Mouse (Mus musculus): ENCODE measurements at regions not wholly inside any gene's neighbourhood (a gene's known extent, or its start where the extent isn't known, plus 50 kb on each side); places are given as distances from the start of the nearest gene placed in this dataset.

DNA sequence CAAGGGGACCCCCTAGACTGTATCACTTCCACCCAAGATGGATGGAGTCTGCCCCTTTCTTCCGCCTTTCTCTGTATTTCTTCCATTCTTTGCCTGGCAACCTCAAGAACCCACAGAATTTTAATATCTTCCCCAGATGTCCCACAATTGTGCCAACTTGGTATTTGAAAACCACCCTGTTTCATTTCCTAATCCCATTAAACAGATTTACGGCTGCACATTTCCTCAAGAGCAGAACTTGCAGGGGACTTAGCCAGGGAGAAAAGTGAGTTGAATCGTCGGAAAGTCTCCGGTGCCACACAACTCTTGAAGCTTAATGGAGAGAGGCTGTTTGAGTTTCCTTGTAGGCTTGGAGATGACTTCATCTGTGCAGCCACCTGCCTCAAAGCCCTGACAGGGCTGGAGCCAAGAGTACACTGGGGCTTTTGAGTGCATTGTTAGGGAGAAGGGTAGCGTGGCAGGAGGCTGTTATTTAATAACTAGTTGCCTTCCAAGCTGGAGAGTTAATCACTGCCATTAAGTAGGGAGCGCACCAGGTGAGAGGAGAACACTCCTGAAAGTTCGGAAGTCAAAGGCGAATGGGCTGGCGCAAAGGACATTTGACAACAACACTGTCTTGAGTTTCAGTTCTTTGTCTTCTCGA, 93.5 kb downstream of the Tex36 start:
- H3K4me3 ChIP-seq (replicated peaks; ENCODE audit: low read length) = no peak overlapping the region
- no peak for TF ChIP-seq POLR2A (IDR thresholded peaks at IDR 0.05; ENCODE audit: borderline replicate concordance, extremely low read depth, insufficient read depth, insufficient read length)
- H3K4me2 ChIP-seq (replicated peaks; ENCODE audit: low read depth, low read length, severe bottlenecking) = no peak overlapping the region
- H3K27me3 ChIP-seq (ENCODE audit: control insufficient read depth, insufficient read depth, low read length) = no peaks in the 10 kb centered on the region
- no peak overlapping the region for H3K9ac ChIP-seq (ENCODE audit: low read depth, low read length, severe bottlenecking)
- no peaks in the 10 kb centered on the region for H3K9me3 ChIP-seq (ENCODE audit: control insufficient read depth, low read length)
- no peak overlapping the region for H3K27ac ChIP-seq (replicated peaks; ENCODE audit: low read depth, low read length)
- no peak for ATAC-seq (ENCODE audit: low FRiP score, low read depth)
- no peak for DNase-seq (ENCODE audit: low spot score)
- 35% methylated on average over 11 of the region's 11 CpGs for WGBS
- H3K36me3 ChIP-seq (ENCODE audit: control insufficient read depth, insufficient read depth, low read length) = no peaks in the 10 kb centered on the region
- no peaks in the 10 kb centered on the region for H3K4me1 ChIP-seq (ENCODE audit: control insufficient read depth, insufficient read depth, low read length)

DNA sequence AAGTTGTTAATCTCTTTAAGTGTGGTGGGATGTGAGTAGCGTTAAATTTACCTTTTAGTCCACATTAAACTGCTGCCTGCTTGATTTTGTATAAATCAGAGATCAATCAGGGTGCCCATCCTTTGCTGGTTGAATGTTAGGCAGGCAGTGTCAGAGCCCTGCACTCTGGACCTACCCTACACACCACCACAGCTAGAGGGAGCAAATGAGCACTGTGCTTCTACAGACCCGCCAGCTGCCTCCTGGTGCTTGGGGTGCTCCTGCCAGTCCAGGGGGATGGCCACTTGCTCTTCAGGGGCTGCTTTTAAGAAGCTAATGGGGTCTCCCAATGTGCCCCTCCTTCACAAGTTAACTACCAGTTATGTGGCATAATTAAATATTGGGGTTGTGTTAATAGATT, 96.3 kb downstream of the Tex36 start:
- Histone ChIP-seq H3K36me3 (ENCODE audit: control insufficient read depth, insufficient read depth, low read length) (no peaks in the 10 kb centered on the region), H3K4me1 (ENCODE audit: control insufficient read depth, insufficient read depth, low read length) (no peaks in the 10 kb centered on the region), H3K9ac (ENCODE audit: low read depth, low read length, severe bottlenecking) (no peak overlapping the region), H3K27me3 (ENCODE audit: control insufficient read depth, insufficient read depth, low read length) (no peaks in the 10 kb centered on the region), H3K4me3 (replicated peaks; ENCODE audit: low read length) (no peak overlapping the region), H3K27ac (replicated peaks; ENCODE audit: low read depth, low read length) (no peak overlapping the region), H3K9me3 (ENCODE audit: control insufficient read depth, low read length) (no peaks in the 10 kb centered on the region), H3K4me2 (replicated peaks; ENCODE audit: low read depth, low read length, severe bottlenecking) (no peak overlapping the region)
- no peak for ATAC-seq (ENCODE audit: low FRiP score, low read depth)
- no peak for DNase-seq (ENCODE audit: low spot score)
- WGBS = 92% methylated on average over 2 of the region's 2 CpGs
- TF ChIP-seq POLR2A (IDR thresholded peaks at IDR 0.05; ENCODE audit: borderline replicate concordance, extremely low read depth, insufficient read depth, insufficient read length) = no peak

DNA sequence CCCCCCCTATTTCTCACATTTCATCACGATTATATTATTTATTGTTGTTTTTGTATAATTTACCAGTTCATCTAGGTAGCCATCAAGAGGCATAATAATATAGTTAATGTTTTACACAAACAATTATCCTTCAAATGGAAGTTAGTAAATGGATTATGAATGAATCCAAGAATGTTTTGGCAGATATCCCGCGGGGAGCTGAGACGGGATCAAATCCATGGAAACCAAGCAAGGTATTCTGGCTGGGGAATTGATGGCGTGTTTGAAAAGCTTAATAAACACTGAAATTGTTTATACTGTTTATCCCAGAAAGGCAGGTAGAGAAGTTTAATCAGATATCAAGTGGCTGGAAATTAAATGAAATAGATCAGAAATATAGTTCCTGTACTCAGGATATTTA, 98.0 kb downstream of the Tex36 start:
- Histone ChIP-seq H3K4me1 (ENCODE audit: control insufficient read depth, insufficient read depth, low read length) (no peaks in the 10 kb centered on the region), H3K4me3 (replicated peaks; ENCODE audit: low read length) (no peak overlapping the region), H3K27ac (replicated peaks; ENCODE audit: low read depth, low read length) (no peak overlapping the region), H3K36me3 (ENCODE audit: control insufficient read depth, insufficient read depth, low read length) (no peaks in the 10 kb centered on the region), H3K9me3 (ENCODE audit: control insufficient read depth, low read length) (no peaks in the 10 kb centered on the region), H3K27me3 (ENCODE audit: control insufficient read depth, insufficient read depth, low read length) (no peaks in the 10 kb centered on the region), H3K9ac (ENCODE audit: low read depth, low read length, severe bottlenecking) (no peak overlapping the region), H3K4me2 (replicated peaks; ENCODE audit: low read depth, low read length, severe bottlenecking) (no peak overlapping the region)
- ATAC-seq (ENCODE audit: low FRiP score, low read depth) (no peak), DNase-seq (ENCODE audit: low spot score) (no peak)
- no peak for TF ChIP-seq POLR2A (IDR thresholded peaks at IDR 0.05; ENCODE audit: borderline replicate concordance, extremely low read depth, insufficient read depth, insufficient read length)
- 88% methylated on average over 5 of the region's 5 CpGs for WGBS

DNA sequence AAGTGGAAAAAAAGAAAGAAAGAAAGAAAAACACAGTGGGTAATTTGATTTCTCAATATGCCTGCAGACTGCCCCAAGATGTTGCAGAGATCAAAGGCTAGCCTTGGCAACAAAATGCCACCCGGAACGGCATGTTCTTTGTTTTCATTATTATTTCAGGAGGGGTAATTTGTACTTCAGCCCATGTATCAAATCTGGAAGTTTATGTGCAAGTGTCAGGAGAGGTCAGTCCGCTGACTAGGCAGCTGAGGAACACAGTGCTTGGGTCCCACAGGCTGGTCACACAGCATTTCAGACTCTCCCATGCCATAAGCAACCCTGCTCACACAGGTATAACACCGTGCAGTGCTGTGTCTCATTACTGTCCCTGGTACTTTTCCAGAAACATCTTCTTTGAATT, 99.2 kb downstream of the Tex36 start:
- ATAC-seq (ENCODE audit: low FRiP score, low read depth) = no peak
- H3K9me3 ChIP-seq (ENCODE audit: control insufficient read depth, low read length) = no peaks in the 10 kb centered on the region
- 30% methylated on average over 4 of the region's 4 CpGs for WGBS

DNA sequence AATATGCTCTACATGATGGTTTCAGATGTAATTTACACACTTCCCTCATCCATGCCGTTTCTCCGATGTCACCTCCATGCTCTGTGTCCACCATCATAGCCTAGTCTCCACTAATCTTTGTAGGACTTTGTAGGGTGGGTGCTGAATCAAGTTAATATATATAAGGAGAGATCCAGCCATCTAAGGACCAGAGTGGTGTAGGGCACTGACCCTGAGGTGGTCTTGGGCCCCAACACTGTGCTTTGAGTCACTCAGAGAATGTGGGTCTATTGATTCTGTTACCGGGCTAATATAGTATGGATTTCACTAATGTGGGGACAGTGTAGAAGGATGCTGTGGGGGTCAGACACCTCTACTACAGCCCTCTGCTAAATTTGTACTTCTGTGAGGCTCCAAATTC, 104.4 kb downstream of the Tex36 start:
- 92% methylated on average over 3 of the region's 3 CpGs for WGBS
- no peak for TF ChIP-seq POLR2A (IDR thresholded peaks at IDR 0.05; ENCODE audit: borderline replicate concordance, extremely low read depth, insufficient read depth, insufficient read length)
- no peak overlapping the region for H3K27ac ChIP-seq (replicated peaks; ENCODE audit: low read depth, low read length)
- no peak overlapping the region for H3K9ac ChIP-seq (ENCODE audit: low read depth, low read length, severe bottlenecking)
- H3K36me3 ChIP-seq (ENCODE audit: control insufficient read depth, insufficient read depth, low read length) = no peaks in the 10 kb centered on the region
- no peak for DNase-seq (ENCODE audit: low spot score)
- H3K9me3 ChIP-seq (ENCODE audit: control insufficient read depth, low read length) = no peaks in the 10 kb centered on the region
- no peak for ATAC-seq (ENCODE audit: low FRiP score, low read depth)
- H3K27me3 ChIP-seq (ENCODE audit: control insufficient read depth, insufficient read depth, low read length) = no peaks in the 10 kb centered on the region
- peaks cover 14% of the 10 kb centered on the region for H3K4me1 ChIP-seq (ENCODE audit: control insufficient read depth, insufficient read depth, low read length)
- H3K4me2 ChIP-seq (replicated peaks; ENCODE audit: low read depth, low read length, severe bottlenecking) = no peak overlapping the region
- H3K4me3 ChIP-seq (replicated peaks; ENCODE audit: low read length) = no peak overlapping the region

More for the DNA sequence above, 99.2 kb downstream of the Tex36 start:
- Histone ChIP-seq H3K4me1 (ENCODE audit: control insufficient read depth, insufficient read depth, low read length) (no peaks in the 10 kb centered on the region), H3K9ac (ENCODE audit: low read depth, low read length, severe bottlenecking) (no peak overlapping the region), H3K27me3 (ENCODE audit: control insufficient read depth, insufficient read depth, low read length) (no peaks in the 10 kb centered on the region), H3K4me2 (replicated peaks; ENCODE audit: low read depth, low read length, severe bottlenecking) (no peak overlapping the region), H3K27ac (replicated peaks; ENCODE audit: low read depth, low read length) (no peak overlapping the region), H3K4me3 (replicated peaks; ENCODE audit: low read length) (no peak overlapping the region), H3K36me3 (ENCODE audit: control insufficient read depth, insufficient read depth, low read length) (no peaks in the 10 kb centered on the region)
- no peak for TF ChIP-seq POLR2A (IDR thresholded peaks at IDR 0.05; ENCODE audit: borderline replicate concordance, extremely low read depth, insufficient read depth, insufficient read length)
- DNase-seq (ENCODE audit: low spot score) = no peak
